Mouse (Mus musculus) C2C12 (cell line): Measurements from ENCODE around the gene Kpna3.

ENCODE experiments used
- CTCF ChIP-seq: IDR thresholded peaks from one replicate; pipeline ENCODE4 v1.5.1; 2011; ENCODE audit not compliant: control insufficient read depth, insufficient read depth, insufficient read length
- MAX ChIP-seq: IDR thresholded peaks from one replicate; pipeline ENCODE4 v1.6.1; 2011; ENCODE audit warnings: mild to moderate bottlenecking, control low read depth
- MYOD1 ChIP-seq: IDR thresholded peaks from one replicate; pipeline ENCODE4 v1.6.1; 2011; ENCODE audit warnings: low read depth; ENCODE audit not compliant: control insufficient read depth, insufficient read length
- USF1 ChIP-seq: IDR thresholded peaks from one replicate; pipeline ENCODE4 v1.6.1; 2011; ENCODE audit warnings: low read depth, mild to moderate bottlenecking, control low read depth, moderate library complexity

GRCm38 (mm10) chr14:61363734-61364133 lies 75.9 kb downstream of the Kpna3 start:
- no peak for TF ChIP-seq CTCF
- no peak for TF ChIP-seq MAX
- TF ChIP-seq USF1, result no peak
- TF ChIP-seq MYOD1, result no peak
